Mouse (Mus musculus) intestine, embryonic 16.5 days (tissue): ENCODE results near the gene Vapb. TPM values are rescaled to one million over a fixed set of nuclear protein-coding genes. Genes with fewer than 3 reads are reported as not detected.

Source experiments
- ATAC-seq: fragments of 200-750 bp; cut with Nextera tagmentation; 2 replicates; pipeline ENCODE4 v1.8.0; 2017; ENCODE audit warnings: moderate TSS enrichment, moderate library complexity
- H3K27ac ChIP-seq: fragments of 300-500 bp; sonication (generic); 2 replicates; pipeline ENCODE4 v1.5.1; 2014; ENCODE audit warnings: mild to moderate bottlenecking, low read length
- H3K27me3 ChIP-seq: fragments of 300-500 bp; sonication (generic); replicated peaks from 2 replicates; pipeline ENCODE4 v1.6.1; 2014; ENCODE audit warnings: low read length, control low read depth, mixed read lengths; ENCODE audit not compliant: control insufficient read depth, insufficient read depth
- H3K36me3 ChIP-seq: fragments of 300-500 bp; sonication (generic); 2 replicates; pipeline ENCODE4 v1.6.1; 2014; ENCODE audit warnings: low read length, control low read depth; ENCODE audit not compliant: control insufficient read depth, insufficient read depth
- H3K4me1 ChIP-seq: fragments of 300-500 bp; sonication (generic); 2 replicates; pipeline ENCODE4 v1.6.1; 2014; ENCODE audit warnings: low read length, control low read depth, mixed read lengths; ENCODE audit not compliant: control insufficient read depth, insufficient read depth
- H3K4me2 ChIP-seq: fragments of 300-500 bp; sonication (generic); 2 replicates; pipeline ENCODE4 v1.6.1; 2014; ENCODE audit warnings: low read depth, low read length, control low read depth
- H3K4me3 ChIP-seq: fragments of 300-500 bp; sonication (generic); 2 replicates; pipeline ENCODE4 v1.5.1; 2014; ENCODE audit warnings: mild to moderate bottlenecking, low read length
- H3K9ac ChIP-seq: fragments of 300-500 bp; sonication (generic); 2 replicates; pipeline ENCODE4 v1.6.1; 2014; ENCODE audit warnings: low read depth, low read length
- H3K9me3 ChIP-seq: fragments of 300-500 bp; sonication (generic); 2 replicates; pipeline ENCODE4 v1.6.1; 2016; ENCODE audit warnings: low read length, control low read depth; ENCODE audit not compliant: control insufficient read depth
- WGBS: fragments of 180-500 bp; shearing (Covaris S2); extraction: QIAGEN DNeasy Blood & Tissue Kit; methylation state at CpG from one replicate; pipeline ENCODE4 v1.1.7; 2014; 5-methylcytosine and 5-hydroxymethylcytosine counted together
- polyA plus RNA-seq: library from polyadenylated mRNA; unstranded; fragments of >200 nt; fragmentation: Nextera tagmentation; extraction: Ambion mirVana; gene quantifications from 2 replicates; pipeline ENCODE4 v1.2.1, GENCODE M21; 2015

Gene Vapb
- polyA plus RNA-seq, 1 experiment from 2014 or later: 19.6 TPM

GRCm38 (mm10) chr2:173795801-173796673 lies 58.7 kb downstream of the Vapb start:
- no peak overlapping the region for H3K4me2 ChIP-seq
- H3K9me3 ChIP-seq: no peaks in the 10 kb centered on the region
- H3K36me3 ChIP-seq: no peaks in the 10 kb centered on the region
- H3K9ac ChIP-seq: no peak overlapping the region
- no peak overlapping the region for H3K27ac ChIP-seq
- 72% methylated on average over 15 of the region's 15 CpGs for WGBS
- peaks cover 10% of the 10 kb centered on the region; the same call in 1 of the 2 replicates for H3K4me1 ChIP-seq
- H3K27me3 ChIP-seq: no peaks in the 10 kb centered on the region
- no peak overlapping the region for H3K4me3 ChIP-seq
- ATAC-seq: no peak

- Histone ChIP-seq H3K27ac (no peak overlapping the region), H3K4me3 (no peak overlapping the region), H3K9me3 (no peaks in the 10 kb centered on the region), H3K36me3 (no peaks in the 10 kb centered on the region), H3K4me2 (no peak overlapping the region), H3K27me3 (no peaks in the 10 kb centered on the region), H3K4me1 (peaks cover 11% of the 10 kb centered on the region), H3K9ac (no peak overlapping the region)
- no peak for ATAC-seq
- WGBS: 67% methylated on average over 4 of the region's 4 CpGs
Observed at GRCm38 (mm10) chr2:173796674-173796963, 59.3 kb downstream of the Vapb start.

- Histone ChIP-seq H3K27me3 (no peaks in the 10 kb centered on the region), H3K9ac (no peak overlapping the region), H3K4me1 (peaks cover 10% of the 10 kb centered on the region), H3K9me3 (no peaks in the 10 kb centered on the region), H3K27ac (no peak overlapping the region), H3K4me2 (no peak overlapping the region), H3K36me3 (no peaks in the 10 kb centered on the region), H3K4me3 (no peak overlapping the region)
- no peak for ATAC-seq
- 83% methylated on average over 1 of the region's 1 CpGs for WGBS
Observed at GRCm38 (mm10) chr2:173799513-173799912, 62.2 kb downstream of the Vapb start.

- ATAC-seq: no peak
- Histone ChIP-seq H3K27ac (no peak overlapping the region), H3K4me3 (no peak overlapping the region), H3K36me3 (no peaks in the 10 kb centered on the region), H3K9ac (no peak overlapping the region), H3K27me3 (no peaks in the 10 kb centered on the region), H3K4me1 (peaks cover 5% of the 10 kb centered on the region; the same call in 1 of the 2 replicates), H3K9me3 (no peaks in the 10 kb centered on the region), H3K4me2 (no peak overlapping the region)
- 89% methylated on average over 9 of the region's 9 CpGs for WGBS
Observed at GRCm38 (mm10) chr2:173800566-173800965, 63.3 kb downstream of the Vapb start.

- Histone ChIP-seq H3K27ac (peak overlapping the region; percentile 51), H3K9ac (0 out of 2 replicates have a peak overlapping the region, but pooled peaks have one; percentile 29), H3K27me3 (no peaks in the 10 kb centered on the region), H3K9me3 (no peaks in the 10 kb centered on the region), H3K36me3 (no peaks in the 10 kb centered on the region), H3K4me1 (peaks cover 5% of the 10 kb centered on the region; the same call in 1 of the 2 replicates), H3K4me3 (no peak overlapping the region), H3K4me2 (no peak overlapping the region)
- 52% methylated on average over 11 of the region's 11 CpGs for WGBS
- ATAC-seq: peak; percentile 68
Observed at GRCm38 (mm10) chr2:173801405-173801876, 64.1 kb downstream of the Vapb start.

- H3K4me1 ChIP-seq: peaks cover 5% of the 10 kb centered on the region; the same call in 1 of the 2 replicates
- no peak overlapping the region for H3K4me2 ChIP-seq
- H3K36me3 ChIP-seq: no peaks in the 10 kb centered on the region
- 77% methylated on average over 4 of the region's 4 CpGs for WGBS
- H3K27me3 ChIP-seq: no peaks in the 10 kb centered on the region
- no peak overlapping the region for H3K4me3 ChIP-seq
- no peak overlapping the region for H3K27ac ChIP-seq
- no peak overlapping the region for H3K9ac ChIP-seq
- no peaks in the 10 kb centered on the region for H3K9me3 ChIP-seq
- no peak for ATAC-seq
Observed at GRCm38 (mm10) chr2:173802176-173802575, 64.9 kb downstream of the Vapb start.

- H3K4me2 ChIP-seq: no peak overlapping the region
- H3K27ac ChIP-seq: no peak overlapping the region
- H3K4me1 ChIP-seq: peaks cover 5% of the 10 kb centered on the region; the same call in 1 of the 2 replicates
- H3K27me3 ChIP-seq: no peaks in the 10 kb centered on the region
- ATAC-seq: peak; percentile 44; the same call in 1 of the 2 replicates
- no peak overlapping the region for H3K4me3 ChIP-seq
- no peaks in the 10 kb centered on the region for H3K36me3 ChIP-seq
- H3K9me3 ChIP-seq: no peaks in the 10 kb centered on the region
- no peak overlapping the region for H3K9ac ChIP-seq
- 75% methylated on average over 3 of the region's 3 CpGs for WGBS
Observed at GRCm38 (mm10) chr2:173802956-173803355, 65.6 kb downstream of the Vapb start.

GRCm38 (mm10) chr2:173803827-173804226 lies 66.5 kb downstream of the Vapb start:
- ATAC-seq: no peak
- no peak overlapping the region for H3K9ac ChIP-seq

GRCm38 (mm10) chr2:173806621-173807020 lies 69.3 kb downstream of the Vapb start:
- H3K9ac ChIP-seq: no peak overlapping the region
- H3K27ac ChIP-seq: no peak overlapping the region
- H3K9me3 ChIP-seq: no peaks in the 10 kb centered on the region
- no peaks in the 10 kb centered on the region for H3K36me3 ChIP-seq
- H3K27me3 ChIP-seq: no peaks in the 10 kb centered on the region
- no peak for ATAC-seq
- no peak overlapping the region for H3K4me3 ChIP-seq
- 59% methylated on average over 7 of the region's 7 CpGs for WGBS
- no peak overlapping the region for H3K4me2 ChIP-seq
- H3K4me1 ChIP-seq: peaks cover 4% of the 10 kb centered on the region; the same call in 1 of the 2 replicates

More at GRCm38 (mm10) chr2:173803827-173804226, 66.5 kb downstream of the Vapb start:
- Histone ChIP-seq H3K4me1 (peaks cover 5% of the 10 kb centered on the region; the same call in 1 of the 2 replicates), H3K4me3 (no peak overlapping the region), H3K27me3 (no peaks in the 10 kb centered on the region), H3K36me3 (no peaks in the 10 kb centered on the region), H3K9me3 (no peaks in the 10 kb centered on the region), H3K4me2 (no peak overlapping the region), H3K27ac (no peak overlapping the region)
- 95% methylated on average over 11 of the region's 11 CpGs for WGBS
